Mouse (Mus musculus): ENCODE measurements around the gene Tspan8. TPM values are rescaled to one million over a fixed set of nuclear protein-coding genes. Genes with fewer than 3 reads are reported as not detected.

Tspan8 gene
- 0.28 and 0.76 TPM in 2 replicates for polyA plus RNA-seq (2014; fragmentation: Nextera tagmentation; extraction: Ambion mirVana)

- no peak within 1 kb of the TSS for H3K4me3 ChIP-seq (ENCODE audit: low read depth, low read length)
- ATAC-seq (ENCODE audit: insufficient read depth, low FRiP score, low TSS enrichment) (no peak), DNase-seq (ENCODE audit: low spot score) (no peak)
- H3K9me3 ChIP-seq (ENCODE audit: control insufficient read depth, low read length): no peaks in the 10 kb centered on the region
- no peaks in the 10 kb centered on the region for H3K36me3 ChIP-seq (ENCODE audit: control insufficient read depth, insufficient read depth, low read length)
- 71% methylated on average over 6 of the region's 6 CpGs for WGBS
- no peak within 1 kb of the TSS for H3K4me2 ChIP-seq (ENCODE audit: low read depth)
- no peak within 1 kb of the TSS for H3K27ac ChIP-seq (ENCODE audit: low read depth, low read length)
- H3K27me3 ChIP-seq (ENCODE audit: control insufficient read depth, insufficient read depth, low read length): no peaks in the 10 kb centered on the region
- H3K4me1 ChIP-seq (ENCODE audit: control insufficient read depth, insufficient read depth, low read length): no peaks in the 10 kb centered on the region
- no peak within 1 kb of the TSS for H3K9ac ChIP-seq (ENCODE audit: low read length)
Measured at GRCm38 (mm10) chr10:115816511-115816910, at the start of gene Tspan8. Gene Tspan8 (plus strand): TSS chr10:115816832.

- Histone ChIP-seq H3K27me3 (ENCODE audit: control insufficient read depth, insufficient read depth, low read length) (no peaks in the 10 kb centered on the region), H3K9me3 (ENCODE audit: control insufficient read depth, low read length) (no peaks in the 10 kb centered on the region), H3K36me3 (ENCODE audit: control insufficient read depth, insufficient read depth, low read length) (no peaks in the 10 kb centered on the region), H3K4me1 (ENCODE audit: control insufficient read depth, insufficient read depth, low read length) (no peaks in the 10 kb centered on the region), H3K4me3 (ENCODE audit: low read depth, low read length) (no peak overlapping the region), H3K9ac (ENCODE audit: low read length) (no peak overlapping the region), H3K27ac (ENCODE audit: low read depth, low read length) (no peak overlapping the region), H3K4me2 (ENCODE audit: low read depth) (no peak overlapping the region)
- no peak for DNase-seq (ENCODE audit: low spot score)
- 95% methylated on average over 8 of the region's 8 CpGs for WGBS
- ATAC-seq (ENCODE audit: insufficient read depth, low FRiP score, low TSS enrichment): no peak
Measured at GRCm38 (mm10) chr10:115770032-115770431, 46.6 kb upstream of the Tspan8 start.

- Histone ChIP-seq H3K9ac (ENCODE audit: low read length) (no peak overlapping the region), H3K27me3 (ENCODE audit: control insufficient read depth, insufficient read depth, low read length) (no peaks in the 10 kb centered on the region), H3K4me1 (ENCODE audit: control insufficient read depth, insufficient read depth, low read length) (peaks cover 3% of the 10 kb centered on the region; the same call in 1 of the 2 replicates), H3K36me3 (ENCODE audit: control insufficient read depth, insufficient read depth, low read length) (no peaks in the 10 kb centered on the region), H3K27ac (ENCODE audit: low read depth, low read length) (no peak overlapping the region), H3K4me2 (ENCODE audit: low read depth) (no peak overlapping the region), H3K9me3 (ENCODE audit: control insufficient read depth, low read length) (no peaks in the 10 kb centered on the region), H3K4me3 (ENCODE audit: low read depth, low read length) (no peak overlapping the region)
- ATAC-seq (ENCODE audit: insufficient read depth, low FRiP score, low TSS enrichment) (no peak), DNase-seq (ENCODE audit: low spot score) (peak; percentile 24)
- WGBS: 55% methylated on average over 4 of the region's 4 CpGs
Measured at GRCm38 (mm10) chr10:115774451-115774850, 42.2 kb upstream of the Tspan8 start.

- Histone ChIP-seq H3K27me3 (ENCODE audit: control insufficient read depth, insufficient read depth, low read length) (no peaks in the 10 kb centered on the region), H3K4me1 (ENCODE audit: control insufficient read depth, insufficient read depth, low read length) (peaks cover 3% of the 10 kb centered on the region; the same call in 1 of the 2 replicates), H3K27ac (ENCODE audit: low read depth, low read length) (no peak overlapping the region), H3K4me3 (ENCODE audit: low read depth, low read length) (no peak overlapping the region), H3K36me3 (ENCODE audit: control insufficient read depth, insufficient read depth, low read length) (no peaks in the 10 kb centered on the region), H3K4me2 (ENCODE audit: low read depth) (no peak overlapping the region), H3K9ac (ENCODE audit: low read length) (no peak overlapping the region), H3K9me3 (ENCODE audit: control insufficient read depth, low read length) (no peaks in the 10 kb centered on the region)
- DNase-seq (ENCODE audit: low spot score) (peak; percentile 19), ATAC-seq (ENCODE audit: insufficient read depth, low FRiP score, low TSS enrichment) (peak; percentile 20; the same call in 1 of the 2 replicates)
- 26% methylated on average over 17 of the region's 17 CpGs for WGBS
Measured at GRCm38 (mm10) chr10:115775945-115776905, 40.4 kb upstream of the Tspan8 start.

DNA sequence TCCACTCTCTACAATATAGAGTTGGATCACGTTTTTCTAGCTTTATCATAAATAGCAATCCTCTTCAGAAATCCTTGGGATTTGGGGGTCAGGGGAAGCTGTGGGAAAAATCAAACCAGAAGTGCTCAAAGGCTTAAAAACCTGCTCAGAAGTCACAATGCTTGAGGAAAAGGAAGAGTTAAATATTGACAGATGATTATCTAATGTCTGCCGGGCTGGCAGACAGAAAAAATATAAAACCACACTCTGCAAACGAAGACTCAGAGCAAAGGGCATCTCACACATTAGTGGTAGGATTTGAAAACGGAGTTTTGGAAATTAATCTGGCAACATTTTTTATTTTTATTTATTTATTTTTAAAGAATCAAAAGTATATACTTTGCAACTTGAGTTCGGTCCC is 39.3 kb upstream of the Tspan8 start:
- H3K36me3 ChIP-seq (ENCODE audit: control insufficient read depth, insufficient read depth, low read length): no peaks in the 10 kb centered on the region
- no peak overlapping the region for H3K27ac ChIP-seq (ENCODE audit: low read depth, low read length)
- H3K9me3 ChIP-seq (ENCODE audit: control insufficient read depth, low read length): no peaks in the 10 kb centered on the region
- H3K4me2 ChIP-seq (ENCODE audit: low read depth): no peak overlapping the region
- no peaks in the 10 kb centered on the region for H3K27me3 ChIP-seq (ENCODE audit: control insufficient read depth, insufficient read depth, low read length)
- H3K9ac ChIP-seq (ENCODE audit: low read length): no peak overlapping the region
- 71% methylated on average over 5 of the region's 5 CpGs for WGBS
- DNase-seq (ENCODE audit: low spot score) (no peak), ATAC-seq (ENCODE audit: insufficient read depth, low FRiP score, low TSS enrichment) (no peak)
- peaks cover 3% of the 10 kb centered on the region; the same call in 1 of the 2 replicates for H3K4me1 ChIP-seq (ENCODE audit: control insufficient read depth, insufficient read depth, low read length)
- H3K4me3 ChIP-seq (ENCODE audit: low read depth, low read length): no peak overlapping the region

DNA sequence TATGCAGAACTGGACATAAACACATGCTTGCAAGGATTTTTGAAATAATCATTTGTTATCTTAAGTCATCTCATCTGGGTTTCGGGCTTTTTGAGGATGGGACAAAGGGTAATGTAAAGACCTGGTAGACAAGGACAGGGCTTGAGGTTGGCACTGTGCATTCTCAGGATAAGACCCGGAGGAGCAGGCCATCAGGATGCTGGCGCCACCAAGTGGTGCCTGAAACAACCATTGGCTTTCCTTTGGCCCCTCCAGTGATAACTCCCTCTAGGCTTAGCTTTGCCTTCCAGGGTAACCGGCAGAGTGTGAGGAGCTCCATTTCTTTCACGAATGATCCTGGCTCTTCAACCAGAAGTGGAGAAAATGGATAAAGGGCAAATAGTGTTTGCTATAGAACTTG is 38.0 kb upstream of the Tspan8 start:
- H3K36me3 ChIP-seq (ENCODE audit: control insufficient read depth, insufficient read depth, low read length): no peaks in the 10 kb centered on the region
- no peak overlapping the region for H3K9ac ChIP-seq (ENCODE audit: low read length)
- no peaks in the 10 kb centered on the region for H3K27me3 ChIP-seq (ENCODE audit: control insufficient read depth, insufficient read depth, low read length)
- no peaks in the 10 kb centered on the region for H3K9me3 ChIP-seq (ENCODE audit: control insufficient read depth, low read length)
- H3K4me2 ChIP-seq (ENCODE audit: low read depth): no peak overlapping the region
- 42% methylated on average over 5 of the region's 5 CpGs for WGBS
- no peak overlapping the region for H3K4me3 ChIP-seq (ENCODE audit: low read depth, low read length)
- DNase-seq (ENCODE audit: low spot score) (peak; percentile 60), ATAC-seq (ENCODE audit: insufficient read depth, low FRiP score, low TSS enrichment) (no peak)
- no peak overlapping the region for H3K27ac ChIP-seq (ENCODE audit: low read depth, low read length)
- H3K4me1 ChIP-seq (ENCODE audit: control insufficient read depth, insufficient read depth, low read length): peaks cover 3% of the 10 kb centered on the region; the same call in 1 of the 2 replicates

- no peak overlapping the region for H3K4me3 ChIP-seq (ENCODE audit: low read depth, low read length)
- no peak for DNase-seq (ENCODE audit: low spot score)
- H3K27me3 ChIP-seq (ENCODE audit: control insufficient read depth, insufficient read depth, low read length): no peaks in the 10 kb centered on the region
- no peaks in the 10 kb centered on the region for H3K9me3 ChIP-seq (ENCODE audit: control insufficient read depth, low read length)
- 75% methylated on average over 11 of the region's 11 CpGs for WGBS
- H3K9ac ChIP-seq (ENCODE audit: low read length): no peak overlapping the region
- no peak overlapping the region for H3K27ac ChIP-seq (ENCODE audit: low read depth, low read length)
- peaks cover 3% of the 10 kb centered on the region; the same call in 1 of the 2 replicates for H3K4me1 ChIP-seq (ENCODE audit: control insufficient read depth, insufficient read depth, low read length)
- ATAC-seq (ENCODE audit: insufficient read depth, low FRiP score, low TSS enrichment): no peak
- H3K4me2 ChIP-seq (ENCODE audit: low read depth): no peak overlapping the region
- H3K36me3 ChIP-seq (ENCODE audit: control insufficient read depth, insufficient read depth, low read length): no peaks in the 10 kb centered on the region
Measured at GRCm38 (mm10) chr10:115780239-115781016, 36.2 kb upstream of the Tspan8 start.

- WGBS: 35% methylated on average over 2 of the region's 2 CpGs
Measured at GRCm38 (mm10) chr10:115783232-115783631, 33.4 kb upstream of the Tspan8 start.

More at GRCm38 (mm10) chr10:115783232-115783631, 33.4 kb upstream of the Tspan8 start:
- no peaks in the 10 kb centered on the region for H3K36me3 ChIP-seq (ENCODE audit: control insufficient read depth, insufficient read depth, low read length)
- no peaks in the 10 kb centered on the region for H3K27me3 ChIP-seq (ENCODE audit: control insufficient read depth, insufficient read depth, low read length)
- no peaks in the 10 kb centered on the region for H3K9me3 ChIP-seq (ENCODE audit: control insufficient read depth, low read length)
- DNase-seq (ENCODE audit: low spot score) (no peak), ATAC-seq (ENCODE audit: insufficient read depth, low FRiP score, low TSS enrichment) (no peak)
- H3K4me1 ChIP-seq (ENCODE audit: control insufficient read depth, insufficient read depth, low read length): no peaks in the 10 kb centered on the region
- H3K27ac ChIP-seq (ENCODE audit: low read depth, low read length): no peak overlapping the region
- H3K9ac ChIP-seq (ENCODE audit: low read length): no peak overlapping the region
- H3K4me2 ChIP-seq (ENCODE audit: low read depth): no peak overlapping the region
- no peak overlapping the region for H3K4me3 ChIP-seq (ENCODE audit: low read depth, low read length)
